Mouse (Mus musculus) limb, embryonic 11.5 days (tissue): Measurements from ENCODE around the gene Sds. TPM values are rescaled to one million over a fixed set of nuclear protein-coding genes. Genes with fewer than 3 reads are reported as not detected.

Experiments used
- ATAC-seq: fragments of 200-750 bp; cut with Nextera tagmentation; 2 replicates; pipeline ENCODE4 v1.8.0; 2017; ENCODE audit warnings: low read depth; ENCODE audit not compliant: insufficient number of reproducible peaks, low FRiP score, low TSS enrichment
- DNase-seq: peaks from one replicate; pipeline ENCODE4 v3.0.0-alpha.2; 2015; ENCODE audit warnings: low spot score
- H3K27ac ChIP-seq: fragments of 300-500 bp; sonication (generic); replicated peaks from 2 replicates; pipeline ENCODE4 v1.5.1; 2014; ENCODE audit warnings: low read depth, mild to moderate bottlenecking, low read length
- H3K27me3 ChIP-seq: fragments of 300-500 bp; sonication (generic); 2 replicates; pipeline ENCODE4 v1.6.1; 2014; ENCODE audit warnings: mild to moderate bottlenecking, low read length, mixed read lengths; ENCODE audit not compliant: control insufficient read depth, insufficient read depth
- H3K36me3 ChIP-seq: fragments of 300-500 bp; sonication (generic); 2 replicates; pipeline ENCODE4 v1.6.1; 2014; ENCODE audit warnings: mild to moderate bottlenecking, low read length, moderate library complexity, mixed read lengths; ENCODE audit not compliant: control insufficient read depth, insufficient read depth
- H3K4me1 ChIP-seq: fragments of 300-500 bp; sonication (generic); 2 replicates; pipeline ENCODE4 v1.6.1; 2014; ENCODE audit warnings: low read length, mixed read lengths; ENCODE audit not compliant: control insufficient read depth, insufficient read depth
- H3K4me2 ChIP-seq: fragments of 300-500 bp; sonication (generic); 2 replicates; pipeline ENCODE4 v1.6.1; 2014; ENCODE audit warnings: low read depth, mild to moderate bottlenecking, moderate library complexity; ENCODE audit not compliant: severe bottlenecking
- H3K4me3 ChIP-seq: fragments of 300-500 bp; sonication (generic); 2 replicates; pipeline ENCODE4 v1.5.1; 2014; ENCODE audit warnings: low read depth, low read length
- H3K9ac ChIP-seq: fragments of 300-500 bp; sonication (generic); 2 replicates; pipeline ENCODE4 v1.6.1; 2014; ENCODE audit warnings: mild to moderate bottlenecking, low read length
- H3K9me3 ChIP-seq: fragments of 300-500 bp; sonication (generic); 2 replicates; pipeline ENCODE4 v1.6.1; 2016; ENCODE audit warnings: low read length; ENCODE audit not compliant: control insufficient read depth
- WGBS: fragments of 180-500 bp; shearing (Covaris S2); extraction: QIAGEN DNeasy Blood & Tissue Kit; methylation state at CpG from one replicate; pipeline ENCODE4 v1.1.7; 2014; 5-methylcytosine and 5-hydroxymethylcytosine counted together
- polyA plus RNA-seq: library from polyadenylated mRNA; unstranded; fragments of >200 nt; fragmentation: Nextera tagmentation; extraction: Ambion mirVana; gene quantifications from 2 replicates; pipeline ENCODE4 v1.2.1, GENCODE M21; 2014

The Sds gene
- polyA plus RNA-seq, 1 experiment from 2014 or later: not detected

DNA sequence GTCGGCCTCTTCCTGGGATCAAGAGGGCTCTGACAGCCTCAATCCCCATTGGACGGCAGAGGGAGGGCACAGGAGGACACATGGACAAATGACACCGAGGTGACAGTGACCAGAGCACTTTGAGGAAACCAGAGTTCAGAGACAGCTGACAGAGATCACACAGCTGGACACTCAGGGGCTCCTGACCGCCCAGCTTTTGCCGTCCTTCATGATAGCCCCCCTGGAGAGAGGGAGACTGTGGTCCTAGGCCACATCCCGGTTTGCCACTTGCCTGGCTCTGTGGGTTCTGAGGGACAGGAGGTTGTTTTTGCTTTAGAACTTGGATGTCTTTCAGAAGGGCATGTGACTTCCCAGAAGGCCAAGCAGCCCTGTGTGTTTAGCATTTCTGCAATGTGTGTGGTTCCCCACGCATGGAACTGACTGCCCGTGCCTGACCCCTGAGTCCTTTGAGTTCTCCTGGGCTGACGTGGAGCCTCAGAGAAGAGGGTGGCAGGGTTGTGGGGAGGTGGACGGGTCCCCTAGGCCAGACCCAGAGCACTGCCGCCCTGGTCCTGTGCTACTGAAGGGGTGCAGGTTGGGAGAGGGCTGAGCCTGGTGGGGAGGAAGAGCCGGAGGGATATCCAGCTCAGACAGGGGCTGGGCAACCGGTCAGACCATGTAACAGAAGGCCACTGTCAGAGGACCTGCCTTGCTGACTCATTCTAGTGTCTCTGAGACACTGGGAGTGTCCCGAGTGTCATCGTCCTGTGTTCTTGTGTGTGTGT is 40.1 kb downstream of the Sds start:
- Histone ChIP-seq H3K36me3 (no peaks in the 10 kb centered on the region), H3K9me3 (no peaks in the 10 kb centered on the region), H3K4me2 (no peak overlapping the region), H3K9ac (no peak overlapping the region), H3K27ac (no peak overlapping the region), H3K4me1 (peaks cover 6% of the 10 kb centered on the region), H3K27me3 (no peaks in the 10 kb centered on the region), H3K4me3 (no peak overlapping the region)
- 37% methylated on average over 15 of the region's 15 CpGs for WGBS
- DNase-seq (no peak), ATAC-seq (no peak)

DNA sequence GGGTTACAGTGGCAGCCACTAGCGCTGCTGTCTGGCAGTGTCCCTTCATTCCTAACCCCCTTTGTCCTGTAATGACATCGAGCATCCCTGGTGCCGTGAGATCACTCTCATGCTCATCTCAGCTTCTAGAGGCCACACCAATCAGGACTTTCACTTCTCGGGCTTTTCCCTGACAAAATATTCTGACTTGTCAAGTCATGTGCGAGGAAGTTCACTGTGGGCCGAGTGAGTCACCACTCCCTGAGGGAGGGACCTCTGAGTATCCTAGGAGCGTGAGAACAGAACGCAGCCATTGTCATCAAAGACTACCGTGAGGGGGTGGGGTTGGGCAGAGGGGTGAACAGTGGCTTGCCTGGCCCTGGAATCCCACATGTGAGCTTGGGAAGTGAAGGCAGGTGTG is 41.2 kb downstream of the Sds start:
- Histone ChIP-seq H3K27ac (no peak overlapping the region), H3K9me3 (no peaks in the 10 kb centered on the region), H3K4me1 (peaks cover 4% of the 10 kb centered on the region), H3K4me2 (no peak overlapping the region), H3K4me3 (no peak overlapping the region), H3K27me3 (no peaks in the 10 kb centered on the region), H3K9ac (no peak overlapping the region), H3K36me3 (no peaks in the 10 kb centered on the region)
- 64% methylated on average over 9 of the region's 9 CpGs for WGBS
- ATAC-seq (no peak), DNase-seq (no peak)

DNA sequence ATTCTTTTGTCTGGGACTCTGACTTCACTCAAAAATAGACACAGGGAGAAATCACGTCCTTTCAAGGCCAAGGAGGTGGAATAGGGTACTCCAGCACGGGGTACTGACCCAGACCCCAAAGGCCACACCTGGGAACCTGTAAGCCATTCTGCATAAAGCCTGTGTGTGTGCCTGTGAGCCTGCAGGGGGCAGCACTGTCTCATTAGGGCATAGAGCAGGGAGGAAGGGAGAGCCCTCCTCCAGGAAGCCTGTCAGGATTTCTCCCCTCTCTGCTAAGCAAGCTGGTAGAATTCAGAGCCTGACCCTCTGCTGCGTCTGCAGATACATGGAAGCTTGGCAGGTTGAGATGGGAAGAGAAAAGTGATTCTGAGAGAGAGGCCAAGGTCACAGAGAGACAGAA is 46.3 kb downstream of the Sds start:
- H3K36me3 ChIP-seq: no peaks in the 10 kb centered on the region
- 80% methylated on average over 3 of the region's 3 CpGs for WGBS

DNA sequence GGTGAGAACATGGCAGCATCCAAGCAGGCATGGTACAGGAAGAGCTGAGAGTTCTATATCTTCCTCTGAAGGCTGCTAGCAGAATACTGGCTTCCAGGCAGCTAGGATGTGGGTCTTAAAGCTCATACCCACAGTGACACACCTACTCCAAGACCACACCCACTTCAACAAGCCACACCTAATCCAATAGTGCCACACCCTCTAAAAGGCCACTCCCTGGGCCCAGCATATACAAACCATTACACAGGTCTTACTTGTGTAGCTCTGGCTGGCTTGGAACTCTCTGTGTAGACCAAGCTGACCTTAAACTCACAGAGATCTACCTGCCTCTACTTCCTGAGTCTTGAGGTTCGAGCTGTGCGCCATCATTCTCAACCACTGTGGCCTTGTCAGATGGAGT is 48.4 kb downstream of the Sds start:
- ATAC-seq (no peak), DNase-seq (no peak)
- H3K27me3 ChIP-seq: no peaks in the 10 kb centered on the region
- WGBS: 95% methylated on average over 2 of the region's 2 CpGs
- no peaks in the 10 kb centered on the region for H3K4me1 ChIP-seq
- H3K4me3 ChIP-seq: no peak overlapping the region
- H3K27ac ChIP-seq: no peak overlapping the region
- H3K36me3 ChIP-seq: no peaks in the 10 kb centered on the region
- H3K9me3 ChIP-seq: no peaks in the 10 kb centered on the region
- H3K9ac ChIP-seq: no peak overlapping the region
- H3K4me2 ChIP-seq: no peak overlapping the region

More for the DNA sequence above, 46.3 kb downstream of the Sds start:
- Histone ChIP-seq H3K4me3 (no peak overlapping the region), H3K9me3 (no peaks in the 10 kb centered on the region), H3K27ac (no peak overlapping the region), H3K4me2 (no peak overlapping the region), H3K9ac (no peak overlapping the region), H3K4me1 (no peaks in the 10 kb centered on the region), H3K27me3 (no peaks in the 10 kb centered on the region)
- DNase-seq (no peak), ATAC-seq (no peak)

DNA sequence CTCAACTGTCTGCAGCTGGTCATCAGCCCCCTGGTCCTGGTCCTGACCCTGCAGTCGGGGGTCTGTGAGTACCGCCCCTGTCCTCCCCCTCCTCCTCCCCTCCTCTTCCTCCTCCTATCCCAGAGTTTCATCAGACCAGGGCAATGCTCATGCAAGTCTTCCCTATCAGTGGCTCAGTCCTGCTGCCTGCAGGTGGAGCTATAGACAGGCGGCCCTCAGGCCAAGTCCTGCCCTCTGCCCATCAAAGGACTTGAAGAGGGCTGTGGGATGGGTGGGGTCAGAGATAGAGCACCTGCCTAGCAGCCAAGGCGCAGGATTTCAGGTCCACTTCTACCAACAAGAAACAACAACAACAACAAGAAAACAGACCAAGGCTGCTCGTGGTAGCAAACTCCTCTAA is 49.4 kb downstream of the Sds start:
- Histone ChIP-seq H3K4me2 (no peak overlapping the region), H3K27ac (no peak overlapping the region), H3K4me3 (no peak overlapping the region), H3K36me3 (no peaks in the 10 kb centered on the region), H3K9me3 (no peaks in the 10 kb centered on the region), H3K4me1 (no peaks in the 10 kb centered on the region), H3K27me3 (no peaks in the 10 kb centered on the region), H3K9ac (no peak overlapping the region)
- no peak for DNase-seq
- WGBS: 33% methylated on average over 5 of the region's 5 CpGs
- ATAC-seq: no peak

DNA sequence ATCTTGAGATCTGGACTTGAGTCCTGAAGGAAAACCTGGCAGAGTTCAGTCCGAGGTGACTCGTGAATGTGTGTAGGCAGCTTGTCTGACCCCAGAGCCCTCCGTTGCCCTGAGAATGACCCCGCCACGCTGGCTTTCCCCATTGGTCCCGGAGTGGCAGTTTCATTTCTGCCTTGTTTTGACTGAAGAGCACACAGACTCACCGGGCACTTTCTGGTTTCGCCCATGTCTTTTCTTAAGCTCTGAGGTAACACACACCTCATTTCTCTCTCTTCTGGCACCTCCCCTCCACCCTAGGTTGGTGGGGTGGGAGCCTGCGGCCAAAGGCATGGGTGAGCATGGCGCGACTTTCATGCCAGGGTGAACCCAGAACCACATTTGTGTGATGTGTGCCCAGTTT is 50.0 kb downstream of the Sds start:
- WGBS: 67% methylated on average over 11 of the region's 11 CpGs
- no peak overlapping the region for H3K27ac ChIP-seq
- H3K4me2 ChIP-seq: no peak overlapping the region
- no peaks in the 10 kb centered on the region for H3K36me3 ChIP-seq
- no peaks in the 10 kb centered on the region for H3K9me3 ChIP-seq
- H3K27me3 ChIP-seq: no peaks in the 10 kb centered on the region
- no peak overlapping the region; the same call in 1 of the 2 replicates for H3K9ac ChIP-seq
- no peak overlapping the region for H3K4me3 ChIP-seq
- H3K4me1 ChIP-seq: no peaks in the 10 kb centered on the region
- no peak for DNase-seq
- no peak for ATAC-seq

DNA sequence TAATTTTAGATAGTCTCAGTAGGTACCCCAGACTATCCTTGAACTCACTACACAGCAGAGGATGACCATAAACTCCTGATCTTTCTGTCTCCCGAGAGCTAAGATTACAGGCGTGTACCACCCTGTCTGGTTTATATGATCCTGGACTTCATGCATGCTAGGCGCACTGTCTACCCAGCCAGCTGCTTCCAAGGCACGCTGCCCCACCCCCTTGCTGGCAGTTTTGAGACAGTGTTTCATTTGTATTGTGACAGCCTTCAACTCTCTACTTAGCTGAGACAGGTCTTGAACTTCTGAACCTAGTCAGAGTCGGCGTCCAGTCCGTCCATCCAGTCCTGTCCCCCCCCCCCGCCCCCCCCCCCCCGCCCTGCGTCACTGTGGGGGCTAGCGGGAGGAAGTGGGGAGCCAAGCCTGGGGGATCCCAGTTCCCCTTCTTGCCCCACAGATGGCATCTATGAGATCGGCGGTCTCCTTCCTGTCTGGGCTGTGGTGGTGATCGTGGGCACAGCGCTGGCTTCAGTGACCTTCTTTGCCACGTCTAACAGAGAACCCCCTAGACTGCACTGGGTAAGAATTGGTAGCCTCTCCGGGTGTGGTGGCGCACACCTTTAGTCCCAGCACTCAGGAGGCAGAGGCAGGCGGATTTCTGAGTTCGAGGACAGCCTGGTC is 51.1 kb downstream of the Sds start:
- Histone ChIP-seq H3K9me3 (no peaks in the 10 kb centered on the region), H3K27ac (no peak overlapping the region), H3K9ac (no peak overlapping the region), H3K4me1 (no peaks in the 10 kb centered on the region), H3K4me3 (no peak overlapping the region), H3K4me2 (no peak overlapping the region), H3K27me3 (no peaks in the 10 kb centered on the region), H3K36me3 (no peaks in the 10 kb centered on the region)
- ATAC-seq (no peak), DNase-seq (no peak)
- WGBS: 88% methylated on average over 12 of the region's 20 CpGs

DNA sequence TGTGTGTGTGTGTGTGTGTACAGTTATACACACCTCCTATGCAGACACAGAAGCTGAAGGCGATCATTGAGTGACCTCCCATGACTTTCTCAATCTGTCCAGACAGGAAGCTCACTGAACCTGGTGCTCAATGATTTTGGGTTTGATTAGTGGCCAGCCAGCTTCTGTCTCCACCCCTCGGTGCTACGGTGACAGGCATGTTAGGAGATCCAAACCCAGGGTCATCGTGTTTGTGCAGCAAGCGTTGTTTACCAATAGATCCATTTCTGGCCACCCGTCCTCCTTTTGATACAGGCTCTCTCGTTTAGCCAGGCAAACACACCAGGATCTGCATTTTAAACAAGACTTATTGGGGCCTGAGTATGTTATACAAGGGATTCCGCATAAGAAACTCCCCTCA is 55.3 kb downstream of the Sds start:
- Histone ChIP-seq H3K27me3 (no peaks in the 10 kb centered on the region), H3K4me3 (no peak overlapping the region), H3K9ac (no peak overlapping the region), H3K27ac (no peak overlapping the region), H3K9me3 (no peaks in the 10 kb centered on the region), H3K36me3 (no peaks in the 10 kb centered on the region; the same call in 1 of the 2 replicates), H3K4me2 (no peak overlapping the region), H3K4me1 (peaks cover 39% of the 10 kb centered on the region)
- WGBS: 87% methylated on average over 8 of the region's 8 CpGs
- ATAC-seq: no peak
- DNase-seq: no peak
